Mouse (Mus musculus): ENCODE data around the gene Sstr2.

Gene Sstr2

DNA sequence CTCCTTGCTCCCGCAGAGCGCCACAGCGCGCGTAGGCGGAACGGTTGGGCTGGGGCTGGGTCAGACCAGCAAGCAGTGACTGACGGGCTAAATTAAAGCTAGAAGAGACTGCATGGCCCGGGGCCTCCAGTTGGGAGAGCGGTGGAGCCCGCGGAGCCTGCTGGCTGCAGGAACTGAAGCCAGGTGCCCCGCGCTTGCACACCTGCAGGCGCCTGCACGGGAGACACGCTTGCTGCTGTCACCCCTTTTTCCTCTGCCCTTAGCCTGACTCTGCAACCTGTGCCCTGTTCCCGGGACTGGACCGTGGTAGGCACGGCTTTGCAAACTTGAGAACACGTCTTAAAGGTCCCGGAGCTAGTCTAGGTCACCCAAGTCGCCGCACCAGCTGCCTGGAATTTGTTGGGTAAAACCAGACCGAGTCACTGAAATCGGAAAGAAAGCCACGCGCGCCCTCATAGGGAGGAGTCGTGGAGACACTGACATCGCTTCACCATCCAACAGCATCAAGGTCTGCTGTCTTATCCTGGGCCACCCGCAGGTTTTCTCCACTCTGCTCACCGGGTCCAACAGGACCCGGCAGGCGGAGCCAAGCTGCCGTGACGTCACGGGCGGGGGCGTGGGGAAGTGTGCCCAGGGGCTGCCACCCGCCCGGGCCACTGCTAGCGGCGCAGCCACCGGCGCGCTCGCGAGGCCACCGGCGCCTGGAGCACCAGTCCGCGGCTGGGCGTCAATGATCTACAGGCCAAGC is at the start of gene Sstr2:
Gene Sstr2, plus strand, starts transcription at position 671 of the 748 bp plus-strand sequence.
- peak; percentile 86 for DNase-seq (ENCODE audit: low read depth, low spot score)

DNA sequence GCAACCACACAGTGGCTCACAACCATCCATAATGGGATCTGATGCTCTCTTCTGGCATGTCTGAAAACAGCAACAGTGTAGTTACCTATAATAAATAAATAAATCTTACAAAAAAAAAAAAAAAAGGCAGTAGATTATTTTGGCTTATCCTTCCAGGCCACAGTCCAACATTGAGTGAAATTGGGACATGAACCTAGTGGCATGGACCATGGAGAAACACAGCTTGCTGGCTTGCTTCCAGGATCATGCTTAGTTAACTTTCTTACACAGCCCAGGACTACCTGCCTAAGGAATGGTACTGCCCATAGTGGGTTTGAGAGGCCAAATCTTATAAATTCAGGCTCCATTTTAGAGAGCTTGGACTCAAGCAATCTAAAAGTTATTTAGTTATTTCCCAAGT is 47.5 kb upstream of the Sstr2 start:
- no peak for DNase-seq (ENCODE audit: low read depth, low spot score)

DNA sequence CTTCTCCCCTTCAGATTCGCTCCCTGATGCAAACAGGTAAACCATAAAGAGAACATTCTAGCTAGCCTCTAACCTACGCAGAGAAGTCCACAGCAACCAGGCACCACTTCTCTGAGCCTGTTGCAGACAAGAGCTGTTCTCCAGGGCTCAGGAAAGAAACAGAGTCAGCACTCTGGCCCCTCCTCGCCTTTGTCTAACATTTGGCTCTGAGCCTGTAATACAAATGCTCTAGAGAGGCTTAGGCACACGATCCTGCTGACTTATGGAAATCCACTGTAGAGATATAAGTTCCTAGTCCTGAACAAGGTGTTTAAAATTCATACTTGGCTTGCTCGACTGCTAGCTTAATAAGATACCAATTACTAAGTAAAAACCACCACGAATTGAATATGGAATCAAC is 46.5 kb upstream of the Sstr2 start:
- DNase-seq (ENCODE audit: low read depth, low spot score): no peak

DNA sequence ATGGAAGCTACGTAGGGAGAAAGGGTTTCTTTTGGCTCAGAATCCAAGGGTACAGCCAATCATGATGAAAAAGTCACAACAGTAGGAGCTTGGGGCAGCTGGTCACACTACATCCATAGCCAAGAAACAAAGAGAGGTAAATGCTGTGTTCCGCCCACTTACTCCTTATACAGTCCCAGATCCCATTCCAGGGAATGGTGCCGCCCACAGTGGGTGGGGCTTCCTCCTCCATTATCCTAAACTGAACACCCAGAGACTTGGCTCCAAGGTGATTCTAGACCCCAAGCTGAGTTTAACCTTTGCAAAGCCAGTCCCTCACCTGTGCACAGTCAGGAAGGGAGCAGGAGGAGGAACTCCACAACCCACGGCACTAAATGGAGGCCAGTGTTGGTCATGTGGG is 41.9 kb upstream of the Sstr2 start:
- DNase-seq (ENCODE audit: low read depth, low spot score): no peak

DNA sequence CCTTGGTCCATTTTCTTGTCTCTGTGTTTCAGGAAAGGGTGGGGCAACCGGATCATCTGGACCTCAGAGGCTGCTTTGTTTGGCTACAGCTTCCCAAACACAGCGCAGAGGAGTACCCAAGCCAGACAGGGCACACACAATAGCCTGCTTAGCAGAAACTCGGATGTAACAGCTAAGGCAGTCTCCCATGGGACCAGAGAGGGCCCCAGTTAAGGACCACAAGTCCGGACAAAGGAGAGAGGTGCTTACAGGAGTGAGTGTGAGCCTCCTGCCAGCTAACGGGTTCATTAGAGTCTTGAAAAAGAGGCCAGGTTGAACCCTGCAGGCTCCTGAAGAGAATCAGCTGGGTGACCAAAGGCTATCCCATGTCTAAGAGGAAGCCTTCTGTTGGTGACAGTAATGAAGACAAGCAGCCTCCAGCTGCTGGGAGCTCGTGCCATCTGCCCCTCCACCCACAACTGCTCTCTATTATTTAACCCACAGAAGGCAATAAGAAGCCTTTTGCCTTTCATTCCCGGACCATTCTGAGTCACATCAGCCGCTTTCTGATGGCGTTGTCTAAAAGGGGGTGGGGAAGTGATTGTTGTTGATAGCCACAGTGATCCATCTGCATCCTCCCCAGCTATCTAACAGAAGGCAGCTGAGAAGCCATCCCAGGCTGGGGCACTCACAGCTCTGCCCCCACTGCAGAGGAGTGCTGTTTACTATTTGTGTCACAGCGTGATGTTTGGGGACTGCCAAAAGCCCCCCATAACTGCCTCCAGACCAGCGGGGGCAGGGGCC is 35.1 kb upstream of the Sstr2 start:
- DNase-seq (ENCODE audit: low read depth, low spot score): no peak

DNA sequence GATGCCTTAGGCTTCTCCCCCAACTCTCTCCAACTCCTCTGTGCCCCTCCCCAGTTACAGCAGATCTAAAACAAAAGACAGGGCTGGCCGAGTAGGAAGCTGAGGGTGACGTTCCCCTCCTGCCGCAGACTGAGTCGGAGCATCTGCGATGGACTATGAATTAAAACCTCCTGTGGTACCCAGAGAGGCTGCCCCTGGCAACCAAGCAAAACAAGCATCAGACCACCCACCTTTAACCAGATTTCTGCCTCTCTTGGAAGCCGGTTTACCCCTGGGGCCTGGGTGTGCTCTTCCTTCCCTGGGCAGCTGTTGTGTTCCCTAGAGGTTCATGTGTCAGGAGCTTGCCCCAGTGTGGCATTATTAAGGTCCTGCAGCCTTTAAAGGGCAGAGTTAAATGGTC is 32.7 kb upstream of the Sstr2 start:
- DNase-seq (ENCODE audit: low read depth, low spot score): no peak

DNA sequence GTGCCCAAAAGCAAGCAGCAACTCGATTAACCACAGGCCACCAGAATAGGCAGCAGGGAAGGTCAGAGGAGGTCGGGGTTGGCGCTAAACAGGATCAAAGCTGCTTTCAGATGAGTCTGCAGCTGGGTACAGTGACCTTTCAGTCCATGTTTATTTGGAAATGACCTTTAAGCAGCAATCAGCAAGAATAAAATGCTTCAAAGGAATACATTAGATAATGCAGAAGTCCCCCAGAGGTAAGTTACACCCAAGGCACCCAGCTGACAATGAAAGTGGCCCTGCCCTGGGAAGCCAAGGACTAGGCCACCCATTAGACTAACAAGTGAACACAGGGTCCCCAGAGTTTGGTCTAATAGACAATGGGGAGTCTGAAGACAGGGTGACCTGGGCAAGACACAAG is 30.2 kb upstream of the Sstr2 start:
- DNase-seq (ENCODE audit: low read depth, low spot score): no peak

DNA sequence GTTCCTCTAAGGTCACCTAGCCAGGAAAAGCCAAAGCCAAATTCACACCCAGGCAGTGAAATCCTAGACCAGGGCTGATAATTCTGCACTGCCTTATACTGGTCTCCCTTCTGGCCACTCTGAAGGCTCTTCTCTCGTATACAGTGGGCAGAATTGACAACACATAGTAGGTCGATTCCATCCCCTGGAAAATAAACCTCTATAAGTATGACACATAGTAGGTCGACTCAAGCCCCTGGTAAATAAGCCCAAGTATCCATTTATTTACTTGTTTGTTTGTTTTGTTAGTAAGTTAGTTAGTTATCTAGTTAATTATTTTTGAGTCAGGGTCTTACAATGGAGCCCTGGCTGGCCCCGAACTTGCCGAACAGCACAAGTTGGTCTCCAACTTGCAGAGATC is 24.0 kb upstream of the Sstr2 start:
- DNase-seq (ENCODE audit: low read depth, low spot score): no peak

DNA sequence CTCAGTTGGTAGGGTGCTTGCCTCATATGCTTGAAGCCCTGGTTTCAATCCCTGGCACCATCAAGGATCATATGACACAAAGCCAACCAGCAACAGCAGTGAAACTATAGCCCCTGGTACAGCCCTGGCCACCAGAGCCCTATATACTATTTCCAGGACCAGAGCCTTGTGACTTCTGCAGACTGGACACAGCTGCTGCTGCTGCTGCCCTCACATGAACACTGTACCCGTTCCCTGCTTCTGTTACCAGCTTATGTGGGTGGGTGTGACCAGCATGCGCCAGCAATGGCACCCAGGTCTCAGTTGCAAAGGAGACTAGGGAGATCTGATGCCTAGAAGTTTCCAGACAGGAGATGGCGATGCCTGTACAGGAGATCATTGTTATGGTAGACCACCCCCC is 21.5 kb upstream of the Sstr2 start:
- no peak for DNase-seq (ENCODE audit: low read depth, low spot score)

DNA sequence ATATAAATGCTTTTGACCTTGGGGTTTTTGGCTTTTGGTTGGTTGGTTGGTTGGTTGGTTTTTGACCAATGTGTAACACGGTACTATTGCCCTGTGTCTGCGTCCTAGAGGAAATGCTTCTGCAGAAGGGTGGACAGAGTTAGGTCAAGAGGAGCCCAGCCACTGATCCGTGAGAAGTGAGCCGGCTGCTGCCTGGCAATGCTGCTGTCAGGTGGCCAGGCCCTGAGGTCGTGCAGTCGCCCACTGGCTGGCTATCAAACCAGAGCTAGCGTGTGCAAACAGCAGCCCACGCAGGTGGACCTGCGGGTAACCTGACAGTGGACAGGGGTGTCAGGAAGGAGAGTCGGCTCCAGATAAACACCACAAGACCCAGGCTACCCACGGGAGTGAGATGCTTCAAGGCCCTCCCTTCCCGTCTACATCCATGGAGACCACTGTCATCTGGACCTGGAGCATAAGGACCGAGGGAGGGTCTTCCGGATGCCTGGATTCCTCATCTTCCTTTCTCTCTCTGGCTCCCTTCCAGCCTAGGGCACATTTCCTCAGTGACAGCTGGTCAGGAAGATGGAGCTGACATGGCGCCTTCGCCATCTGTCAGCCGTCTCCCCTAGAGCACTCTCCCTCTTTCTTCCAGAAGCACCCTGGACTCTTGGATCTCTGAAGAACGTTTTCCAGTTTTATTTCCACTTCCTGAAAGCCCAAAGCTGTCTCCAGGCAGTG is 18.5 kb upstream of the Sstr2 start:
- no peak for DNase-seq (ENCODE audit: low read depth, low spot score)

DNA sequence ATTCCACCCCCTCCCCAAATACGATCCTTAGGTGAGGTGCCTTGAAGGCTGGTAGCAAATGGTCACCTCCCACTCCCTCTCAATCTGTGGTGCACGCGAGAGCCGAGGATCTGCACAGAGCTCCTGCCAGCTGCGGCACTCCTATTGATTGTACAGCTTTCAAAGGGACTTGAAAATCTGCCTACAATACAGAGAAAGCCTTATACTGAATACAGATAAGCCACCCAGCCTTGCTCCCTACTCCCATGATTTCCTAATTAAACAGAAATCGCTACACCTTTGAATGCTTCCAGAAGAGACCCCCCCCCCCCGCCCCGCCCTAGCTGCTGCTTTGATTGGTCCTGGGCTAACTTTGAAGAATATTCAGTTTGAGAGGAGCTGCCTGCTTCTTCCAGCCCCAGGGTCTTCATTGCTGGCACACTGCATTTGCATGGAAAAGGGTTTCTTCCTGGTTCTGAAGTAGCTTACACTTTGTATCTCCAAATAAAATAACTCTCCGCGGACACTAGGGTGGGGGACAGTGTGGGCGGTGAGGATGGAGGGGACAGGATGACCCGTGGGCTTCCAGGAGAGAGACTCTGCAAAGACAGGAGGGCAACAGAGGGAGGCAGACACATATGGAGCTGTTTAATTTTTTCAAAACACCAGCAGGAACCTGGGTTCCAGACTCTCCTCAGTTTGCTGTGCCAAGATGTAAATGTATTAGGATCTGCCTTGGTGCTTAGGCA is 17.4 kb upstream of the Sstr2 start:
- no peak for DNase-seq (ENCODE audit: low read depth, low spot score)

DNA sequence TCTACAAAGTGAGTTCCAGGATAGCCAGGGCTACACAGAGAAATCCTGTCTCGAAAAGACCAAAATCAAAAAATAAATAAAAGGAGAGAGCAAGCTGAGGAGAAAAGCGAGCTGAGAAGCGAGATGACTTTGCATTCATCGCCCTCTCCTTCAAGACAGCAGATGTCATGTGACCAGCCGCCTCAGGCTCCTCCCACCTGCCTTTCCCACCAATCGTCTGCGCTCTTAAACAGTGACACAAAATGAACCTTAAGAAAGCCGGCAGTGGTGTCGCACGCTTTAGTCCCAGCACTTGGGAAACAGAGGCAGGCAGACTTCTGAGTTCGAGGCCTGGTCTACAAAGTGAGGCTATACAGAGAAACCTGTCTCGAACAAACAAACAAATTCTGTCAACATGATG is 11.6 kb upstream of the Sstr2 start:
- no peak for DNase-seq (ENCODE audit: low read depth, low spot score)

DNA sequence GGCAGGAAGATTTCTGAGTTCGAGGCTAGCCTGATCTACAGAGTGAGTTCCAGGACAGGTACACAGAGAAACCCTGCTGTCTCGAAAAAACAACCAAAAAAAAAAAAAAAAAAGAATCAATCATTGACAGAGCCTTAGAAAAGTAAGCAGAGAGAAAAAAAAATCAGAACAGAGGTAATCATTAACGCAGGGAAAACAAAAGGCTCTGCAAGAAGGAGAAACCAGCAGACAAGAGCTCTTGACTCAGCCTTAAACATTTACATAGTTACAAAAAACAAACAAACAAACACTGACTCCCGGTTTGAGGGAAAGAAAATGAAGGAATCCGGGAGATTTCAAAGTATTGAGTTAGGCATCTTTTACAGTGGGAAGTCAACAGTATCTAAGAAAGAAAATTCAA is 9.6 kb upstream of the Sstr2 start:
- DNase-seq (ENCODE audit: low read depth, low spot score): no peak

DNA sequence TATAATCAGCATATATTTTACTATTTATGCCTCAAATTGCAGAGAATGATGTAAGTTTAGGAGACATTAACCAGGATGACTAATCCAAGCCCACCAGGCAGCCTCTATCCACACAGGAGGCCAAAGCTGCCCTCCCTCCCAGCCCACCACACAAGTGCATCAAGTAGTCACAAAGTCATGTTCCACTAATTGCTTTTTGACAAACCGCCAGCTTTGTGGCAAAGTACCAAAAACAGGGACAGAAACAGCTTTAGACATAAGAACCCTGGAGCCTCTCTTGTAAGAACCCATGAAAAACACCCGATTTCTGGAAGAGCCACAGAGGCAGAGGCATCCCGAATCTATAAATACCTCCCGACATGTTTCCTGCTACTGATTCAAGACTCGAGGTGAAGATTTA is 8.9 kb upstream of the Sstr2 start:
- DNase-seq (ENCODE audit: low read depth, low spot score): no peak

DNA sequence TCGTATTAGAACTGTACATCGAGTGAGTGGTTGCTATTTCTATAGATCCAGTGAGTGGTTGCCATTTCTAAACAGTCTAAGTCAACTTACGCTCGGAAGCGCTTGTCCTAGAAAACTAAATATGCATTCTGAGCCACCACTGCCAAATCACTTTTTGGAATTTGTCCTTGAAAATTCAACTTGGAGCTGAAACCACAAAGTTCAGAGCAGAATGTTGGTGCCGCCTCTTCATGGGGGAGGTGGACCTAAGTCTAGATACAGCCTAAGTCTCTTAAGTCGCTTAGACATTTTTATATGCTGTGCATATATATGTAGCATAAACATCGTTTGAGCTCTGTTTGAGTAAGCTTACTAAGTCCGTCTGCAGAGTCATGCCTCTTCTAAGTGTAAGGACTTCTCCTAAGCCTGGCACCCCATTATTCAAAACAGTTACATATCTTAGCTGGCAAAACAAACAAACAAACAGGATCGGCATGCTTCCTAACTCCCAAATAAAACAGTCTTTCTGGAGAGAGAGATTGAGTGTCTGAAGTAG is 8.0 kb upstream of the Sstr2 start:
- no peak for DNase-seq (ENCODE audit: low read depth, low spot score)

DNA sequence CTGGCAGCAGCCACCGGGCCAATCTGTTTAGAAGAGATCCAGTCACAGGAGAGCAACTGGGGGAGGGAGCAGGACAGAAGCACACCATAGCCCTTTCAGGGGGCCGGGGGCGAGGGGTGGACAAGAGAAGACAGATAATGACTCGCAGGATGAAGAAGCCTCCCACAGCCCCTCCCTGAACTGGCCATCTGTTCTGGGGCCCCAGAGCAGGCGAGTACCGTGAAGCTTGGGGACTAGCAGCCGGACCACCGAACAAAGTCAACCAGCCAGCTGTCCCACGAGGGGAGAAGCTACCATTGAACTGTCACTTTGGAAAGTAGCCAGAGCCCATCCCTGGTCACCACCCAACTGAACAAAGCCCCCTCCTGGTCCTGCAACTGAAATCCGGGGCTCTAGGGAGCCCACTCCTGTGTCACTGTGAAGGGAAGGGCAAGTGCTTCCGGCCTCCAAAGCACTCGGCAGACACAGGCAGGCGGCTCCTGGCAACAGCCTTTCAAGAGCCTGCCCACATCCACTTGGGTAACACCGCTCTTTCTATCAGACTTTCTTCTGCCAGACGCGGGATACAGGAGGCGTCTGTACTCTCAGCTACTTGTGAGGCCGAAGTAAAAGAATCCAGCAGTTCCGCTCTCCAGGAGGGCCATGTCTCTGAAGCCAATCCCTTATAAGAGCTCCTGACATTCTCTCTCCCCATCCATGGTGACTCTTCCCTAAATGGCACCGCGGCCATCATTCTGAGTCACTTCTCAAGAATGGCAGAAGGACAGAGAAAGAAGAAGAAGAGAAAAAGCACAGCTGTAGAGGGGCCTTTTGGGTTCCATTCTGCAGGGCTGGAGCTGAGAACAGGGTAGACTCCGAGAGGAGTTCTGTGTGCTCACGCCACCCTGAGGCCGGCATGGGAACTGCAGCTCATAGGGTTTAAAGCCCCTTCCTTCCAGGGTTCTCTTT is 7.2 kb upstream of the Sstr2 start:
- DNase-seq (ENCODE audit: low read depth, low spot score): peak; percentile 81

DNA sequence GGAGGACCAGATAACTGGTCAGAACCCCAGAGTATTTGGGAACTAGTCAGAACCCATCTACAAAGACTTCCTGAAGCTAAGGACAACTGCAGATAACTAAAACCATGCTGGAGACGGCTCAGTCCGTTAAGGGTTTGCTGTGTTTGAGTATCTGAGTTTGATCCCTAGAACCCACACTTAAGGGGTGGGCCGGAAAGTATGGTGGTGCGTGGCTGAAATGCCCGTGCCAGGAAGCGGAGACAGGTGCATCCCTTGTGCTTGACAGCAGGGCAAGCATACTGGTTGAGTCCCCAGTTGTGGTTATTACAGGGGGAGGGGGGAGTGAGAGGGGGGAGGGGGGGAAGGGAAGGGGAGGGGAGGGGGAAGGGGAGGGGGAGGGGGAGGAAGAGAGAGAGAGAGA is 4.7 kb upstream of the Sstr2 start:
- peak; percentile 9 for DNase-seq (ENCODE audit: low read depth, low spot score)

DNA sequence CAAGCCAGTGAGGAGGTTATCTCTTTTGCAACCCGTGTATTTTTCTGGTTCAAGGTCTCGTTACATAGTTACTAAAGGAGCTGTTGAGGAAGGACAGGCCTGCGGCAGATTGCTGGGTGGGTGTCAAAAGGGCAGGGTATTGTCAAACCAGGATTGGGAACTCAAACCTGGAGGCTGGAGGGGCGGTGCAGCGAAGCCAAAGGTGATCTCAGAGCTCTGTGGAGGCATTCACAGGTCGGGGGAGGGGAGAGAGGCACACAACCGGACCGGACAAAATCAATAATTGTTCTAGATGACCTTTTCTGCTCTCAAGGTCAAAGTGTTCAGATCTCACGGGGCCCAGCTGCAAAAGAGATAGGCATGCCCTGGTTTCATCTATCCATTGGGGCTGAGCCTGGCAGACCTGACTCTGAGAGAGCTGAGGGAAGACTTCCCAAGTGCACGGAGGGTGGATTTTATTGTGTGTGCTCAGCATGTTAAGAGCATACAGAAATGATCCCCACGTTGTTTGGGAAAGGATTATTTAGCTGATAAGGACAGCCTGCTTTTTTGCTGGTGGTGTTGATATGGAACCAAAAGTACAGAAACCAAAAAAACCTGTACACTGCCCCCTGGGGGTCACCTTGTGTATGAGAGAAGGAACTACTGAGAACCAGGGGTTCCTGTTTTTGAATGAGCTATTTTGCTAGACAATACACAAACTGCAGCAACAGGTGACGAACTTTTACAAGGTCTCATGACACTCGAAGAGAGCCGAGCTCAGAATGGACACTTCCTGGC is 1.8 kb upstream of the Sstr2 start:
- peak; percentile 81 for DNase-seq (ENCODE audit: low read depth, low spot score)

DNA sequence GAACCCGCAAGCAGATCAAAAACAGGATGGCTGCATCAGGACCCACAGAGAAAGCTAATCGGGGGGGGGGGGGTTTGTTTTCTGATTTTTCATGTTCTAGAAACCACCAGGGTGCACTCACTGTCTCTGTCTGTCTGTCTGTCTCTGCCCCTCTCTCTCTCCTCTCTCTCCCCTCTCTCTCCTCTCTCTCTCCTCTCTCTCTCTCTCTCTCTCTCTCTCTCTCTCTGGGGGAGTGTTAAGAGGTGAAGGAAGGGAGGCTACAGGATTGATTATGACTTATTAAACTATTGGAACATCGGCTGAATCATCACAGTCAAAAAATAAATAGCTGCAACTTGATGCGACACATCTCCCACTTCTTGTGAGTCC is 855 bp upstream of the Sstr2 start:
- DNase-seq (ENCODE audit: low read depth, low spot score): no peak

Data from CD4-positive, CD25-positive, alpha-beta regulatory T cell, adult 2 months (primary cell).